Mouse (Mus musculus) midbrain, postnatal 0 days (tissue): ENCODE data around the gene Phf23. TPM values are rescaled to one million over a fixed set of nuclear protein-coding genes. Genes with fewer than 3 reads are reported as not detected.
"Not testable (repeated sequence)": the region's sequence is repeated elsewhere in the genome, so short reads cannot be mapped to it uniquely, and the experiment has no call there.

Source experiments
- ATAC-seq: fragments of 200-750 bp; cut with Nextera tagmentation; 2 replicates; pipeline ENCODE4 v1.8.0; 2017; ENCODE audit warnings: moderate number of reproducible peaks, mild to moderate bottlenecking, moderate TSS enrichment, moderate library complexity; ENCODE audit not compliant: low FRiP score
- DNase-seq: peaks from one replicate; pipeline ENCODE4 v3.0.0-alpha.2; 2015; ENCODE audit warnings: low spot score
- H3K27ac ChIP-seq: fragments of 300-500 bp; sonication (generic); 2 replicates; pipeline ENCODE4 v1.5.1; 2014; ENCODE audit warnings: low read depth, mild to moderate bottlenecking, low read length, mixed read lengths
- H3K27me3 ChIP-seq: fragments of 300-500 bp; sonication (generic); 2 replicates; pipeline ENCODE4 v1.6.1; 2014; ENCODE audit warnings: low read length, control low read depth, mixed read lengths; ENCODE audit not compliant: insufficient read depth
- H3K36me3 ChIP-seq: fragments of 300-500 bp; sonication (generic); 2 replicates; pipeline ENCODE4 v1.6.1; 2014; ENCODE audit warnings: low read length, control low read depth, mixed read lengths; ENCODE audit not compliant: insufficient read depth
- H3K4me1 ChIP-seq: fragments of 300-500 bp; sonication (generic); 2 replicates; pipeline ENCODE4 v1.6.1; 2014; ENCODE audit warnings: mild to moderate bottlenecking, control low read depth, antibody characterized with exemption, low read length, mixed read lengths; ENCODE audit not compliant: insufficient read depth
- H3K4me2 ChIP-seq: fragments of 300-500 bp; sonication (generic); 2 replicates; pipeline ENCODE4 v1.6.1; 2014; ENCODE audit warnings: low read depth, mild to moderate bottlenecking, low read length, mixed read lengths; ENCODE audit not compliant: poor library complexity, severe bottlenecking
- H3K4me3 ChIP-seq: fragments of 300-500 bp; sonication (generic); 2 replicates; pipeline ENCODE4 v1.5.1; 2014; ENCODE audit warnings: low read depth, mild to moderate bottlenecking, low read length, moderate library complexity
- H3K9ac ChIP-seq: fragments of 300-500 bp; sonication (generic); replicated peaks from 2 replicates; pipeline ENCODE4 v1.6.1; 2014; ENCODE audit warnings: mild to moderate bottlenecking, low read length, moderate library complexity, mixed read lengths; ENCODE audit not compliant: poor library complexity, severe bottlenecking
- H3K9me3 ChIP-seq: fragments of 300-500 bp; sonication (generic); 2 replicates; pipeline ENCODE4 v1.6.1; 2016; ENCODE audit warnings: low read length, control low read depth
- CTCF ChIP-seq: IDR thresholded peaks from 2 replicates; pipeline ENCODE4 v1.5.1; 2016; ENCODE audit warnings: antibody characterized with exemption, mild to moderate bottlenecking
- WGBS: fragments of 180-500 bp; shearing (Covaris S2); extraction: QIAGEN DNeasy Blood & Tissue Kit; methylation state at CpG from one replicate; pipeline ENCODE4 v1.1.7; 2014; 5-methylcytosine and 5-hydroxymethylcytosine counted together
- polyA plus RNA-seq: library from polyadenylated mRNA; unstranded; fragments of >200 nt; fragmentation: Nextera tagmentation; extraction: Ambion mirVana; gene quantifications from 2 replicates; pipeline ENCODE4 v1.2.1, GENCODE M21; 2015
- total RNA-seq: library from RNA; depleted of rRNA; stranded (reverse); fragments of >200 nt; gene quantifications from 2 replicates; pipeline ENCODE4 v1.2.3, GENCODE M21; 2014

The Phf23 gene
- total and polyA plus RNA-seq, 2 experiments from 2014 or later = 40.0 to 45.2 TPM

DNA sequence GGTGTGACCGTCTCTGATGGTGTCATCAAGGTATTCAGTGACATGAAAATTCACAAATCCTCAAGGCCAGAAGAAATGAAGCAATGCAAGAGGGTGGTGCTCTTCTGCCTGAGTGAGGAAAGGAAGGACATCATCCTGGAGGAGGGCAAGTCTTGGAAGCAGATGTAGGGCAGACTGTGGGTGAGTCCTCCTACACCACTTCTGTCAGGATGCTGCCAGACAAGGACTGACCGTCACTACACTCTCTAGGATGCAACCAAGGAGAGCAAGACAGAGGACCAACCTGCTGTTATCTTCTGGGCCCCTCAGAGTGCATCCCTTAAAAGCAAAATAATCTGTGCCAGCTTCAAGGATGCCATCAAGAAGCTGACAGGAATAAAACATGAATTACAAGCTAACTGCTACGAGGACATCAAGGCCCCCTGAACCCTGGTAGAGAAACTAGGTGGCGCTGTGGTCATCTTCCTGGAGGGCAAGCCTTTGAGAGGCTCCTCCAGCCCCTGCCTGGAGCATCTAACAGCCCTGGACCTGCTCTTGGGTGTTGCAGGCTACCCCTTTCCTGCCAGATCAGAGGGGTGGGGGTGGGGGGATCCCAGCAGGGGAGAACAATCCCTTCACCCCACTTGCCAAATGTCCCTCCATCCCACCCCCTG lies 44.6 kb upstream of the Phf23 start:
- Histone ChIP-seq H3K9ac (no peak overlapping the region), H3K27me3 (peaks cover 15% of the 10 kb centered on the region; the same call in 1 of the 2 replicates), H3K4me3 (no peak overlapping the region), H3K36me3 (no peaks in the 10 kb centered on the region), H3K4me2 (no peak overlapping the region), H3K27ac (no peak overlapping the region), H3K9me3 (no peaks in the 10 kb centered on the region), H3K4me1 (no peaks in the 10 kb centered on the region)
- no peak for TF ChIP-seq CTCF
- ATAC-seq = no peak
- no peak for DNase-seq
- WGBS = 45% methylated on average over 4 of the region's 4 CpGs

DNA sequence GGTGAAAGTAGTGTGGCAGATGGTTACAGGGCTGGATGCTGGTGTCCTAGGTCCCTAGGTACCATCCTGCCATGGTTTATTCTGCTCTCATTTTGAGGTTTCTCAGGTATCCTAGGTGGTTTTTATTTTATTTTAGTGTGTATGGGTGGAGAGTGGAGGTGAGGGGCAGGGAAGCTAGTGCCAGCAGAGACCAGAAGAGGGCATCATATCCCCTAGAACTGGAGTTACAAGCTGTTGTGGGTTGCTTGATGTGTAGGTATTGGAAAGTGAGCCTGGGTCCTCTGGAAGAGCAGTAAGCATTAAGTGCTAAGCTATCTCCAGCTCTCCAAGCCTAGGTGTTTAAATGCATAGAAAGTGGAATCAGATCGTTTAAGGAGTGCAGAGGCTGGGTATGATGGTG lies 43.3 kb upstream of the Phf23 start:
- Histone ChIP-seq H3K4me3 (no peak overlapping the region), H3K36me3 (no peaks in the 10 kb centered on the region), H3K27me3 (peaks cover 13% of the 10 kb centered on the region; the same call in 1 of the 2 replicates), H3K4me1 (no peaks in the 10 kb centered on the region), H3K9ac (no peak overlapping the region), H3K4me2 (no peak overlapping the region), H3K27ac (no peak overlapping the region), H3K9me3 (no peaks in the 10 kb centered on the region)
- DNase-seq (no peak), ATAC-seq (no peak)
- no peak; the same call in 1 of the 2 replicates for TF ChIP-seq CTCF
- 39% methylated on average over 1 of the region's 1 CpGs for WGBS

DNA sequence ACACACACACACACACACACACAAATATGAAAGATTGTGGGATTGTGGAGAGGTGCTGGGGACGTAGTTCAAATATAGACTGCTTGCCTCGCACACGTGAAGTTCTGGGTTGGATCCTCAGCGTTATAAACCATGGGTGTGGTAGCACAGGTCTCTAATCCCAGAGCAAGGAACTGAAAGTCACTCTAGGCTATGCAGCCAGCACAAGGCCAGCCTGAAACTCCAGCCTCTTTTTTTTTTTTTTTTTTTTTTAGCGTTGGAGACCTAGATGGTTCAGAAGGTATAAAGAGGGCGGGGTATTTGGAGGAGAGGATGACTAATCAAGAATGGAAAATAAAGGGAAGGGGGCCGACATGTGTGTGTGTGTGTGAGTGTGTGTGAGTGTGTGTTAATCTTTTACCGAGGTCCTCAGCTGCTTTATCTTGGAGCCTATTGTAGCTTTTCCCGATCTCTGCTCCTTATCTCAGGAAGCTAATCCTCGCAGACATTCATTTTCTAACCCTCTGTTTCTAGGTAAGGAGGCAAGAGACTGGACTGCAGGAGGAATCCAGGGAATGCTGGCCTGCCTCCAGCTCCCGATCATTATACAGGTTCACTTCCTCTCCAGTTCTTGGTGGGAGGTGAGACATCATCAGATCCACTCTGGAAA lies 42.2 kb upstream of the Phf23 start:
- no peak overlapping the region for H3K9ac ChIP-seq
- no peak overlapping the region for H3K4me3 ChIP-seq
- DNase-seq = no peak
- 70% methylated on average over 10 of the region's 11 CpGs for WGBS
- no peak for ATAC-seq
- 0 out of 2 replicates have a peak, but pooled peaks cover 7% of the 10 kb centered on the region for H3K27me3 ChIP-seq
- no peaks in the 10 kb centered on the region for H3K9me3 ChIP-seq
- H3K4me1 ChIP-seq = no peaks in the 10 kb centered on the region
- H3K4me2 ChIP-seq = no peak overlapping the region
- no peaks in the 10 kb centered on the region for H3K36me3 ChIP-seq
- H3K27ac ChIP-seq = no peak overlapping the region
- no peak for TF ChIP-seq CTCF

DNA sequence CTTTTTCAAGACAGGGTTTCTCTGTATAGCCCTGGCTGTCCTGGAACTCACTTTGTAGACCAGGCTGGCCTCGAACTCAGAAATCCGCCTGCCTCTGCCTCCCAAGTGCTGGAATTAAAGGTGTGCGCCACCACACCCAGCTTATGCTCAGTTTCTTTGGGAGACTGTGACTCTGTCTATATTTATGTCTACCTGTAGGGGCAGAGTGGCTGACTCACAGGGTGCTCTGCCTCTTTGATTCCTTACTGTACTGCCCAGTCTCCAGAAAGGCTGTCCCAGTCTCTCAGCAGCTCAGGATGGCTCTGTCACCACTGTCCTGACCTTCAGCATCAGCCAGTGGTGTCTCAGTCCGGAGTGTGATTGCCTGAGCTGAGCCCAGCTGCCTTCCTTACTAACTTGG lies 40.0 kb upstream of the Phf23 start:
- not testable (repeated sequence) for H3K27me3 ChIP-seq, H3K9ac ChIP-seq, H3K4me1 ChIP-seq, H3K4me2 ChIP-seq, H3K4me3 ChIP-seq, H3K36me3 ChIP-seq, H3K9me3 ChIP-seq, DNase-seq, ATAC-seq, H3K27ac ChIP-seq
- 72% methylated on average over 3 of the region's 4 CpGs for WGBS

DNA sequence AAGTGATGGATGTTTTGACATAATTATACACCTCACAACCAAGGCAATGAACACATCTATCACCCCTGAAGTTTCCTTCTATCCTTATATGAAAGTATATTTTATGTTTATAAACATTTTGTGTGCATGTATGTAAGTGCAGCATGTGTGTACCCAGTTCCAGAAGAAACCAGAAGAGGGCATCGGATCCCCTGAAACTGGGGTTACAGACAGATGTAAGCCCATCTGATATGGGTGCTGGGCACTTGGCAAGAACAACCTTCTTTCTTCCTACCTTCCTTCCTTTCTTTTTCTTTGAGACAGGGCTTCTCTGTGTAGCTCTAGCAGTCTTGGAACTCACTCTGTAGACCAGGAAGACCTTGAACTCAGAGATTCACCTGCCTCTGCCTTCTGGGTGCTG lies 39.4 kb upstream of the Phf23 start:
- Histone ChIP-seq H3K36me3 (no peaks in the 10 kb centered on the region), H3K27ac (no peak overlapping the region), H3K9me3 (no peaks in the 10 kb centered on the region), H3K27me3 (no peaks in the 10 kb centered on the region), H3K4me3 (no peak overlapping the region), H3K9ac (no peak overlapping the region), H3K4me2 (no peak overlapping the region), H3K4me1 (no peaks in the 10 kb centered on the region)
- WGBS = 78% methylated on average over 1 of the region's 1 CpGs
- TF ChIP-seq CTCF = no peak
- DNase-seq (no peak), ATAC-seq (no peak)

DNA sequence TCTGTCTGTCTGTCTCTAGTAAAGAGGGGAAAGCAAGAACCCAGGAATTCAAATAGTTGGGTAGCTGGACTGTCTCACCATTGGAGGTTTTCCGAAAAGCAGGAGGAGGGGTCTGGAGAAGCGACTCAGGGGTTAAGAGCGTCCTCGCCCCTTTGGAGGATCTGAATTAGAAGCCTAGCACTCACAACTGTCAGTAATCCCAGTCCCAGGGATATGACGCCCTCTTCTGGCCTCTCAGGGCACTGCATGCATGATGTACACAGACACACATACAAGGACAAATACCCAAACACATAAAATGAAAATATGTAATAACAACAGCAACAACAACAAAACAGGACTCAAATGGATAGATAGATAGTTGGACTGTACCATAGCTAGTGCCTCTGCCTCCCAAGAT lies 35.0 kb upstream of the Phf23 start:
- peak; percentile 53 for TF ChIP-seq CTCF
- ATAC-seq (no peak), DNase-seq (no peak)
- Histone ChIP-seq H3K27ac (no peak overlapping the region), H3K4me1 (no peaks in the 10 kb centered on the region), H3K9ac (no peak overlapping the region), H3K36me3 (no peaks in the 10 kb centered on the region), H3K4me3 (no peak overlapping the region), H3K4me2 (no peak overlapping the region), H3K9me3 (no peaks in the 10 kb centered on the region), H3K27me3 (peaks cover 30% of the 10 kb centered on the region)
- 24% methylated on average over 5 of the region's 5 CpGs for WGBS
